Mouse (Mus musculus) kidney, adult 2 months (tissue): Measurements from ENCODE around the gene St3gal6.

Source experiments
- CTCF ChIP-seq: fragments of 200-500 bp; conservative IDR thresholded peaks from 2 replicates; pipeline ENCODE4 v1.5.1; 2011; ENCODE audit warnings: low read depth, mild to moderate bottlenecking, control low read depth, low read length, moderate library complexity, mixed read lengths; ENCODE audit not compliant: insufficient read depth, insufficient read length
- POLR2A ChIP-seq: fragments of 200-500 bp; IDR thresholded peaks from one replicate; pipeline ENCODE4 v1.6.1; 2011; ENCODE audit warnings: low read depth, low read length, control low read depth

GRCm38 (mm10) chr16:58470841-58471240 is 53.2 kb downstream of the St3gal6 start:
- TF ChIP-seq POLR2A = no peak
- no peak for TF ChIP-seq CTCF
